Mouse (Mus musculus) gastrocnemius, postnatal 10 days (tissue): Measurements from ENCODE around the gene Klhl21. TPM values are rescaled to one million over a fixed set of nuclear protein-coding genes. Genes with fewer than 3 reads are reported as not detected.
A peak's percentile ranks its signal among the peaks of the same experiment; 100 is the strongest.

ENCODE experiments used
- DNase-seq: peaks from one replicate; pipeline ENCODE4 v3.0.0; 2021; ENCODE audit warnings: mixed read lengths
- long read RNA-seq, 2 experiments: library from polyadenylated mRNA; stranded (forward); transcript quantifications; one replicate each; pipeline ENCODE4 v2.0.0; 2021
- total RNA-seq, 2 experiments: library from RNA; stranded (reverse); gene quantifications; 2 replicates each; pipeline ENCODE4 v1.2.3; 2021

The Klhl21 gene
- 10 to 100 TPM; 28.9 to 29.3 TPM for total RNA-seq
- long read RNA-seq, experiment 1, transcript Klhl21-201 (4 exons, 3,986 nt) = major isoform, 31 of 63 reads
- long read RNA-seq, experiment 1, partial matches to known transcripts = 22 of 63 reads
- long read RNA-seq, experiment 1, other reads (novel, unspliced or antisense) = 10 of 63 reads
- long read RNA-seq, experiment 2, transcript Klhl21-201 (4 exons, 3,986 nt) = major isoform, 16 of 31 reads
- long read RNA-seq, experiment 2, partial matches to known transcripts = 14 of 31 reads
- long read RNA-seq, experiment 2, other reads (novel, unspliced or antisense) = 1 of 31 reads

DNA sequence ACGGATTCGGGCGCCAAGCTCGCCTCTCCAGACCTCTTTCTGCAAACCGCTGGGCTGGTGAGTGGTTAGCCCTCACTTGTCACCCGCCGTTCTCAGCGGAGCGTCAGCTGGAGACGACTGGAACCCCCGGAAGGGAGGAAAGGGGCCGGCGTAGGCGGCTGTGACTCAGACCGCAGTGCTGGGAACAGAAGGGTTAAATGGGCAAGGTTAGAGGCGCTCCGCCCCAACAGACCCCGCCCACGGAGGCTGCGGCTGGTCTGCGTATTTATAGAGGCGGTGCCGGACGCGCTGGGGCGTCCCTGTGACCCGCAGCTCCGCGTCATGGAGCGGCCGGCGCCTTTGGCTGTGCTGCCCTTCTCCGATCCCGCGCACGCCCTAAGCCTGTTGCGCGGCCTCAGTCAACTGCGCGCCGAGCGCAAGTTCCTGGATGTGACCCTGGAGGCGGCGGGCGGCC, at the start of gene Klhl21:
Klhl21 (plus strand) TSS at position 182 of the 454 bp plus-strand sequence.
- peak; percentile 94 for DNase-seq

DNA sequence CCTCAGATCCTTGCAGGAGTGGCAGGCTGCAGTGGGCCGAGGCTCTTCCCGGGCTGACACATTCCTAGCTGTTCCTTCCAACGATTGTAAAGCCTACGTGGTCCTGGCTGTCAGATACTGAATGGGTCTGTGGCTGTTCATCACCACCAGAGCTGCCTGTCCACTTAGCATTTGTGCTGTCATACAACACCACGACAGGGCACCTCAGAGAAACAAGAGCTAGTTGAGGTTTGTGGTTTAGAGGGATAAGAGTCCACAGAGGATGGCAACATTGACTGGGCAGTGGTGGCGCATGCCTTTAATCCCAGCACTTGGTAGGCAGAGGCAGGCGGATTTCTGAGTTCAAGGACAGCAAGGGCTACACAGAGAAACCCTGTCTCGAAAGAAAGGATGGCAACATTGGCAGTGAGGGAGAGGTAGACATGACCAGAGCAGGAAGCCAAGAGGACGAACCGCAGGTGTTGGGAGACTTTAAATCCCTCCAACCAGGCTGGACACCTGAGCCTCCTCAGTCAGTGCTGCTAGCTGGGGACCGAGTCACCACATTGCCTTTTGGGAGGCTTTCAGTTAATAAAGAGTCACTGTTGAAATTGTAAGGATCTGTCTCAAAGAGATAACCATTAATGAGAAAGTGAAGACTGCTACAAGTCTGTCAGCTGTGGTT, 48.6 kb upstream of the Klhl21 start:
- no peak for DNase-seq

DNA sequence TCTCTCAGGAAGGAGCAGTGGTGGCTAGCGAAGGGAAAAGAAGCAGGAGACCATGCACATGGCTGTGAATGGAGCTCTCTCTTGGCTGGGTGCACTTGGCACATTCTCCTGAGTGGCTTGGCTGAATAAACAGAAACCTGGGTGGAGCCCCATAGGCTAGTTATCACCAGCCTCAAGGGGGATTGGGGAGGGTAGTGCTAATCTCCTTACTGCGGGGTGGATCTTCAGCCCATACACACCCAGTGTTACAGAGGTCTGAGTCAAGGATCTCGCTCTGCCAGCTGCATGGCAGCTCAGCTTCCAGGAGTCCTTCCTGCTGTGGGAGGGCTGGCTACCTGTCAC, 48.1 kb upstream of the Klhl21 start:
- DNase-seq = no peak

DNA sequence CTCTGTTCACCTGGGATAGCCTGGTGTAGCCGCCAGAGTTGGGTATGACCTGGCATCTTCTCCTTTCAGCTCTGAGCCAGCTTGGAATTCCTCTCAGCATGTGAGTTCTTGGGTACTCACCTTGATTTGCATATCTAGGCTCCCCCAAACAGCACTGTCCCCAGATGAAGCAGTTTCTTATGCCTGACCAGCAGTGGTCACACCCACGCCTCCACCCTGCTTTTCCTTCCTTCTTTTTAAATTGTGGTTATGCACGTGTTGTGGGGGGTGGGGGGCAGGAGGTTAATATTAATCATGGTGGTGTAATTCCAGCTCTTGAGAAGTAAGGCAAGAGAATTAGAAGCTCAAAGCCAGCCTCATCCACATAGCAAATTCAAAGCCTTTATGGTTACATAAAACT, 45.8 kb upstream of the Klhl21 start:
- DNase-seq = no peak

DNA sequence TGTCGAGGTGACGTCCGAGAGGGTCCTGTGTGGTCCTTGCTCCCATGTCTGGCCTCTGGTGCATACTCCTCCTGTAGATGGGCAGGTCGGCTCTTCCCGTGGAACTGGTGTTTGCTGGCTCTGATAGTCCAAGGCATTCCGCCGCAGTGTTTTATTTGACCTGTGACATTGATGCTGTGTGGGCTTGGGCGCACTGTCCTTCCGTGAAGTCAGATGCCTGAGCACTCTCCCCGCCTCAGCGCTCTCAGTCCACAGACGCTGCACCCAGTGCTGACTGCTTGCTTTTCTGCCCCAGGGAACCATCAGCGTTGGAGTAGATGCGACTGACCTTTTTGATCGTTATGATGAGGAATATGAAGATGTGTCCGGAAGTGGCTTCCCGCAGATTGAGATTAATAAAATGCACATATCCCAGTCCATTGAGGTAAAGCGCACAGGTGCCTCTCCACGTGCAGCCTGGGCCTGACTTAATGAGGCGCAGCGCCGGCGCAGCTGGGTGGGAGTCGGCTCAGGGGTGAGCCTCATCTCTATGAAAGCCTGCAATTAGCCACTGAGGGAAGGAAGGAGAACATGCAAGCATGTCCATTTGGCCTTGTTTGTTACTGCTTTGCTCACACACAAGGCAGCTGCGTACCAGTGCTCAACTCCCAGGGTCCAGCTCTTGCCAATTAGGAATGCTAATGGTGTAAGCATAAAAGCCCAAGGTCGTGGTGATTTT, 40.2 kb upstream of the Klhl21 start:
- DNase-seq = no peak

DNA sequence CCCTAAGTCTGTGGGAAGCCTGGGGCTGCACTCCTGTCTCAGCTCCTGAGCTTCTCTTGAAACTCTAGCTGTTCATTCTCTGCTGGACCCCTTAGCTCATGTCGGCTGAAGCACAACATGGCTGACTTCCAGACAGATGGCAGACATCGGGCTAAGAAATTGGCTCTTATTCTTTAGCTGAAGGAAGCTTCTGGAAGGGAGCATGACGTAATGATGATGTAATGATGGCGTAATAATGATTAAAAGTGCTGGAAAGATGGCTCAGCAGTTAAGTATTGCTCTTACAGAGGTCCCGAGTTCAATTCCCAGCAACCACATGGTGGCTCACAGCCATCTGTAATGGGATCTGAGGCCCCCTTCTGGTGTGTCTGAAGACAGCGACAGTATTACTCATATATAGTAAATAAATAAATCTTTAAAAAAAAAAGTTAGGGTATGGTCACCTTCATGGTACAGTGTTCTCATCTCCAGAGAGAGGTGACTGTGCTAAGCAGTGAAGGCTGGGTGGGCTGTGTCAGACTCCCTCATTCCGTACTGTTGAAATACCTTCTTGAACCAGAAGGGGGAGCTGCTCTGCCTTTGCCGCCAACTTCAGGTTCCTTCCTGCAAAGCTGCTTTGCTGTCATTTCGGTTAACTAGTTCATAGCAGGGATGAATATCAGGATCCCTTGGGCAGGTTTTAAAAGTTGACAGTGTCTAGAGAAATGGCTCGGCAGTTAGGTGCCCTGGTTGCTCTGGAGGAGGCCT, 36.2 kb upstream of the Klhl21 start:
- no peak for DNase-seq

DNA sequence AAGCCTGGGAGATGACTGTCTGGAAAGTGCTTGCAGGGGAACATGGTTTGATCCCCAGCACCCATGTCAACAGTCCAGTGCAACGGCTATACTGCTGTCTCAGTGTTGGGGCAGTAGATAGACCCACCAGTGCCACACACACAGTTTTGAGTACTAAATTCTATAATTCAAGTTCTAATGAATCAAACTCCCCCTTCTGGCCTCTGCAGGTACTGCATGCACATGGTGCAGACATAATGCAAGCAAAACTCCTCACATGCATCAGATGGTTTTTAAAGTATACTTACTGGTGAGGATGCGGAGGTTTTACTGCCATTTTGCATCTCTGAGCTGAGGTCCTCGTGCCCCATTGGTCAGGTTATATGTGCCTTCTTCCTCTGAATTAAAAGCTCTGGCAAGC, 33.2 kb upstream of the Klhl21 start:
- DNase-seq = peak; percentile 51

DNA sequence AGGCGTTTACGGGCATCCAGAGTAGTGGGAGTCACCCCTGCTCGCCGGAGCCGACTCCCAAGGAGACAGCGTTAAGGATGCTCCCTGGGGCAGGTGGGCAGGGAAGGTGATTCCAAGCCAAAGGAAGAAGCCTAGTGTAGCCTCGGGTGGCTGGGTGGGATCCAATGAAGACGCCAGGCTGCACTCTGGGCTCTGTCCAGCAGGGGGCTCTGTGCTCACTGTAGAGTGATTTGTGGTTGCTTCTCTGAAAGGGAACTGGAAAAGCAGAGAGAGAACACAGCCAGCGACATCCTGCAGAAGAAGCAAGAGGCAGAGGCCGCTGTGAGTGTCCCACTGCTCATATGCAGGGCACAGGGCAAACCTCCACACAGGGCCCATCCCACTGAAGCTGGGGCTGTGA, 30.9 kb upstream of the Klhl21 start:
- DNase-seq = peak; percentile 91

DNA sequence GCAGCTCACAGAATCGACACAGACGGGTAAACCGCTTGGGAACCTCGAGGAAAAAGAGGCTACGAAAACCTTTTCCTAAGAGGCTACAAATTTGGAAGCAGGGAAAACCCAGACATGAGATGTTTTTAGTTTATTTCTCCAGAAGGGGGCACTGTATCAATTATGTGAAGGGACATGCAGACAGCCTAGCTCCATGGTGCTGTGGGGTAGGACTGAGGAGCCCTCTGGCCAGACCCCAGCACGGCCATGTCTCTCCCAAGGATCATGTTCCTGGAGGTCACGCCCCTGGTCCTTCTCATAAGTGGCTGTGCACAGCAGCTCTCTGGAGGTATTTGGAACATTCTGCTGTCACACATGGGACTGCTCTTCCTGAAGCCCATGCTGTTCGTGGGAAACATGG, 27.9 kb upstream of the Klhl21 start:
- no peak for DNase-seq

DNA sequence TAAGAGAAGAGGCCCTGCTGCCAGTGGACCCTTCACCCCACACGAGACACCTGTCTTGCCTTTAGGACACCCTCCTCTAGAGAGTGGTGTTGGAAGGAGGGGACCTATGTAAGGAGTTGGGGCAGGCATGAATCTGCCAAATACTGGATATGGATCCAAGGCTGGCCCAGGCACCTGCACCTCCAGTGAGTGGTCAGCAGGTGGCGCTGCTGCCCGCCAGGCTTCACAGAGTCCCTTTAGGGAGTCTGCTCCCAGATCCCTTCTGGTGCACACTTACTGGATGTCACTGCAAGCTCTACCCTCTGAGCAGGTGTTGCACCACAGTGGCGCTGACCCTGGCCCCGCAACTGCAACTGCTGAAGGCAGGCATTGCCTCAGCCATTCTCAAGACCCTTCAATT, 27.2 kb upstream of the Klhl21 start:
- peak; percentile 81 for DNase-seq

DNA sequence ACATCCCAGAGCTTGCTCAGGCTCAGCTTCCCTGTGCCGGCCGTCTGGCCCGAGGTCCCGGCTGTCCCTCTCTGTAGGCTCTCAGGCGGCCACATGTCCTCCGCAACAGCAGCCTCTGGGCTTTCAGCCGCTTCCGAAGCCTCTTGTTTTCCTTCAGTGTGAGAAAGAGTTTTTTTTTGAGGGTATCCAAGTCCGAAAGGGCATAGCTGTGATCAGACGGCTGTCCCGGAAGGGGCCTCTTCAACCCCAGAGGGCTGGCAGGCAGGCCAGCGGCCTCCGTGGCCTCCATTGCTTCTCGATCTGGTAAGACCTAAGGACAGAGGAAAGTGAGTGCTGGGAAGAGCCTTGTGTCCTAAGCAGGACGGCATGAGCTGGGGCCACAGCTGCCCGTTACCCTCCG, 25.6 kb upstream of the Klhl21 start:
- peak; percentile 30 for DNase-seq

DNA sequence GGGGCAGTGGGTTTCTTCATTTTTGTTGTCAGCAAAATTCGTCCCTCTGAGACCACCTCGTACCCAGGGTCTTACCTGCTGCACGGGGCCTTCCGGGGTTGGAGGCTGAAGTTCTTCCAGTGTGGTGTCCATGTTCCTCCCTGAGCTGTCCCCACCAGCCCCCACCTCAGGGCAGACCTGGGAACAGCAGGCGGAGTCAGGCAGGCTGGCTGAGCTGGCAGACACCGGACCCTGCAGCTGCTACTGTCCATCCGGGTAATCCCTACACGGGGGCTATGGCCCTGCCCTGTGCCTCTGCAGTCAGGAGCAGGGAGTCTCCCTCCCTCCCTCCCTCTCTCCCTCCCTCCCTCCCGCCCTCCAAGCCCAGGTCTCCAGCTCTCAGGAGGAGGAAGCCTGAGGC, 25.0 kb upstream of the Klhl21 start:
- DNase-seq = peak; percentile 85

DNA sequence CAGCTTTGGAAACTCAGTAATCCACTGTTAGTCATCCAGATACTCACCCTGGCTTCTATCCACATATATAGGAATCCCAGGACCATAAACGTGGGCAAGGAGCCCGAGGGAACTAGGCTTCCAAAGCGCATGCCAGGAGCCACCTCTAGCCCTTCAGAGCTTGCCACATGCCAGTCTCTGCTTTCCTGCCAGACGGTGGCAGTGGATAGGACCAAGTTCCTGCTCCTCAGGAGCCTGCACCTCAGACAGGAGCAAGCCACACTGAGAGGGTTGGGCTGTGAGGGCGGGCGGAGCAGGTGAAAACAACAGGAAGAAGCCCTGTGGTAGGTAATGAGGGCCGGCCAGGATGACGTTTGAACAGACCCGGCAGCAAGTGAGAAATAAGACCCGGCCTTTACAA, 22.7 kb upstream of the Klhl21 start:
- no peak for DNase-seq

DNA sequence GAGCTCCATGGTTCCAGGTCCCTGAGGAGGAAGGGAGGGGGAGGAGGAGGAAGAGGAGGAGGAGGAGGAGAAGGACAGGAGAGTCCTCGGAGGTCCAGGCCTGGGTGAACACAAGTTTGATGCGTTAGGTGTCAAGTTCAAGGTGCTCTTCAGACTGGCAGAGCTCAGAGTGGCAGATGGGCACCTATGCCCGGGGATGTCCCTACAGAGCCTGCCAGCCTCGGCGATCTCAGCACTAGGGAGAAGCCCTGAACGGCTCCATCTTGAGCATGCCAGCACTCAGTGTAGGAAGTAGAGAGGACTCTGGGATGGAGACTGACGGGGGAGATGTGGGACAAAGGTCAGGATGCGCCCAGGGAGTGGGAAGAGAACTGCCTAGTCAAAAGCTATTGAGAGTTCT, 22.0 kb upstream of the Klhl21 start:
- DNase-seq = no peak

DNA sequence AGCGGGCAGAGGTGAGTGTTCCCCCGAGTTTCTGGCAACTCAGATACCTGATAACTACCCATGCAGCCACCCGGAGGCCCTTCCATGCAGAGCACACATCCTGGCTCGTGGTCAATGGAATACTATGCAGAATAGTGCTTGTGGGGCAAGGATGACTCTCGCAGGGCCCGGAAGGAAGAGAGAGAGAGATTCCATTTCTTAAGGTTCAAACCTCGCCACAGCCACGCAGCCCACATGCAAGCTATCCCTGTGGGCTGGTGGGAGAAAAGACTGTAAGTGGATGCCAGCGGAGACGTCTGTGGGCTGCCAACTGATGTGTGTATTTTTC, 20.6 kb upstream of the Klhl21 start:
- no peak for DNase-seq

DNA sequence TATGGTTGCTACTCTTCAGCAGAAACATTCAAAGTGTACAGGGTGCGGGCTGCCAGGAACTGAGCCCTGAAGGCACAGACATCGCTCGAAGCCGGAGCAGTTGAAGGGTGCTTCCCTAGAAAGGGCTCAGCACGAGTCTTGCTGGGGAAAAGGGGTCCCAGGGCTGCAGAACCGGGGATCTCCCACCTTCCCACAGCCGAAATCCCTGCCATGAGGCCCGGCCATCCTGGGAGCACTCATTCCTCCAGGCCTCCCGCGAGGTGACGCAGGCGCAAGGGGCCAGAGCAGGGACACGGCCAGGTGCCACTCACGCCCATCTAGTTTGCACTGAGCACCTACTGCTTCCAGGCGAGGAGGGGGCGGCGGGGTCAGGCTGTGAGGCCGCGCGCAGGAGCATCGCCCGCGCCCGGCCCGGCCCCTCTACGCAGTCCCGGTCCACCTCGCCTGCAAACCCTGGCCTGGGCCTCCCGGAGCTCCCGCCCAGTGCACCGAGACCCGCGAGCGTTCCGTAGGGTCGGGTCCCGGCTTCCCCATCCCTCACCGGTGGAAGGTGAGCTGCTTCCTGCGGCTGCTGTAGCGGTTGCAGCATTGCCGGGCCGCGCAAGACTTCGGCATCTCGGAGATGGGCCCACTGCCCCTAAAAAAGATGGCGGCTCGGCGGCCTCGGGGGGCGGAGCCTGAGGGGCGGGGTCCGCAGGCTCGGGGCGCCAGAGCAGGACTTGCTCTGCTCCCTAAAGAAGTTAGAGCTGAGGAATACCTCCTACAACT, 20.1 kb upstream of the Klhl21 start, which contains the start of gene Thap3:
Thap3 (minus strand) TSS at position 656 of the 768 bp plus-strand sequence.
- DNase-seq = peak; percentile 86

DNA sequence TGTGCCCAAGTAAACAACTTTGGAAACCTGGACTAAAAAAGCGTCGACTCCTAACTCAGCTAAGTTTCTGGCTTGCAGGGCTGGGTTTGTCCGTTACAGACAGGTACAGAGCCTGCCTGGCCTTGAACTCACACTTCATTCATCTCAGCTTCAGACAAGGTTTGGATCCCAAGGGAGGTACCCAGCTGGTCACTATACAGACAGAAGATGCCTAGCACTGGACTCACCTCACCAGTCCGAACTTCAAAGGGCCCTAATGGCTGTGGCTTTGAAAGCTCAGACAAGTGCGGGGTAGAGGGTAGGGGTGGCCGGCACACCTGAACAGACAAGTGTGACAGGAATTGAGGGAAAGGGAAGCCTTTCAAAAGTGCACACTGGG, 19.5 kb upstream of the Klhl21 start:
- DNase-seq = no peak

DNA sequence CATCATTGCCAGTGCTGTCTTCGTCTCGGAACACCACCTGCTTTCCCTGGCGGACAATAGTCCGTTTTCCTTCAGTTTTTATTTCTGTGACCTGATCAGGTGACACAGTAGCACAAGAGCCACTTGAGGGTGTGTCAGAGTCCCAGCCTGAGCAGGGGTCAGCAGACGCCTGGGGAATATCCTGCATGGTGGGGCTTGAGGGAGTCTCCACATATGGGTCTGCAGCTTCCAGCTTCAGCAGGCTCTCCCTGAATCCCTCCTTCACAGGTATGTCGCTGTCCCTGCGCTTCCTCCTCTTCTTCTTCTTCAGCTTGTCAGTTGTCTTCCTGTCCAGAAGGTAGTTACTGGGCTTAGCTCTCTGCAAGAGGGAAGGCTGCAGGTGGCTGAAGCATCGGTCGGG, 16.5 kb upstream of the Klhl21 start:
- DNase-seq = no peak

DNA sequence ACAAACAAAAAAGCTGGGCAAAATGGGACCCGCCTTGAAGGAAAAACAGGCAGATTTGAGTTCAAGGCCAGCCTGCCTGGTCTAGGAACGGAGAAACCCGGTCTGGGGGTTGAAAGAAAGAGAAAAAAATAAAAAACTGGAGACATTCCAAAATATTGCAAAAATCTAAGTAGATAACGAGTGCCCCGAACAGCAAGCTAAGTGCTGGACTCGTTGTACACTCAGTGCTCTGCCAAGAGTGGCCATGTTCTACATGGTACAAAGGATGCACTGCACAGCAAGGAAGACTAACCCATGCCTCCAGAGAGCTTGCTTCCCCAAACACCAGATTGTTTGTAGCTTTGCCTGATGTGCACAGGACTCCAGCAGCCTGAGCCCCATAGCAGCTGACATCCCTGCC, 15.6 kb upstream of the Klhl21 start:
- DNase-seq = no peak

DNA sequence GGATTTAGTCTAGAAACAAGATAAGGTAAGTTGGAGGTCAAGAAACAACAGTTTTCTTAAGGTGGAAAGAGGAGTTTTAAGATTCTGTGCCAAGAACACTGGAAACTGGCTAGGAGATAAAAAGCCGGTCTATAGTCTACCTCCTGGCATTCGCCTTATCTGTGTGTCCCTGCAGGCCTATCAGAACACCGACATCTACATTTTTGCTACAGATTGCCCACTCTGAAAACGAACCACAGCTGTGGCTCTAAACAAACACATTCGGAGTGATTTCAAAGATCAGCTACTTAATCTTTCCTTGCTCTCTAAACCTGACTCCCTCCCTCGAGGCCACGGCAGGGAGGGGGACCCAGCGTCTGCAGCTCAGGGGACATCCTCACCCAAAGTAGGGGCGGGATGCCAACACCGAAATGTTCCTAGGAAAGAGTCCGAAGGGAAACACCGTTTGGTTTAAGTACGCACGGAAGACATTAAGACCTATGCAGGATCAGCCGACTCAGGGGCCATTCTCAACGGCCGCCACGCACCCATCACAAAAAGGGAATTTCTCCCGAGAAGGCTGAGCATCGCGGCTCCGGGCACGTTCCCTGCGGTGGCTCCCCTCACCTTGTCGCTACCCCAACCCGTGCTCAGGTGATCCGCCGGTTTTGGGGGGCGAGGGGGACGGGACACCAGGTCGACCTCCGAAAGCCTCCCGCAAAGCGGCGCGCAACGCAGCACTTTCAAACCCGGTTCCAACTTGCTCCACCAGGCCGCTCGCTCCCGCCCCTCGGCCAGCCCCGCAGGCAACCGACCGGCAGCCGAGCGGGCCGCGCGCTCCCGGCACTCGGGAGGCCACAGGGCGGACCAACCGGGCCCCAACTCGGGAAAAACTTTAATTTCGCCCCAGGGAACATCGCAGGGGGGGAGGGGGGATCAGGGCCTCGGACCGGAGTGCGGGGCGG, 14.1 kb upstream of the Klhl21 start:
- DNase-seq = peak; percentile 59
